Mouse (Mus musculus): Measurements from ENCODE around the gene Olfr522. TPM values are rescaled to one million over a fixed set of nuclear protein-coding genes. Genes with fewer than 3 reads are reported as not detected.

Olfr522 gene
- total RNA-seq, 2 experiments from 2014 or later: not detected

GRCm38 (mm10) chr7:140120484-140120883 lies 44.1 kb downstream of the Olfr522 start:
- no peak for DNase-seq
- intact Hi-C loops (cut with DNase I): no loop called here

GRCm38 (mm10) chr7:140116329-140117054 lies 48.1 kb downstream of the Olfr522 start, which contains the start of gene Echs1:
TSS of gene Echs1 (minus strand) at chr7:140116476.
- DNase-seq: peak; percentile 89 to 91
- intact Hi-C loops (cut with DNase I): no loop called here

GRCm38 (mm10) chr7:140115583-140116328 lies 48.8 kb downstream of the Olfr522 start, which contains the start of gene Paox:
TSS of gene Paox (plus strand) at chr7:140115799.
- DNase-seq: peak; percentile 47 to 63
- intact Hi-C loops (cut with DNase I): no loop called here

GRCm38 (mm10) chr7:140111943-140112342 lies 52.6 kb downstream of the Olfr522 start:
- intact Hi-C loops (cut with DNase I): no loop called here
- no peak for DNase-seq

Other genes with a start within 250 kb of the Olfr522 start
- gene Utf1, start 221.0 kb downstream of the Olfr522 start, total RNA-seq (2021): not detected
- gene 6430531B16Rik, start 186.0 kb downstream of the Olfr522 start, total RNA-seq (2021): not detected
- gene Adam8, start 172.2 kb downstream of the Olfr522 start, total RNA-seq (2021): under 1 TPM; 0.93 TPM
- 10 to 100 TPM; 10.3 to 10.7 TPM for gene Zfp511, start 128.4 kb downstream of the Olfr522 start, total RNA-seq (2021)
- gene Tubgcp2, start 128.1 kb downstream of the Olfr522 start, total RNA-seq (2021): 10 to 100 TPM; 27.4 to 29.4 TPM
- gene Msx3, start 115.7 kb downstream of the Olfr522 start, total RNA-seq (2021): not detected
- not detected for gene Caly, start 82.2 kb downstream of the Olfr522 start, total RNA-seq (2021)
- not detected for gene Prap1, start 71.4 kb downstream of the Olfr522 start, total RNA-seq (2021)
- gene Fuom, start 62.3 kb downstream of the Olfr522 start, total RNA-seq (2021): 10 to 100 TPM; 76.5 to 77.2 TPM
- gene Paox, start 49.0 kb downstream of the Olfr522 start, total RNA-seq (2021): 1 to 10 TPM; 3.6 to 3.9 TPM
- gene Echs1, start 48.3 kb downstream of the Olfr522 start, total RNA-seq (2021): 100 to 1,000 TPM; 298 to 315 TPM
- 10 to 100 TPM; 28.1 to 29.3 TPM for gene Mtg1, start 27.2 kb downstream of the Olfr522 start, total RNA-seq (2021)
- gene Sprn, start 9.9 kb downstream of the Olfr522 start, total RNA-seq (2021): under 1 TPM; 0.32 to 0.41 TPM
- gene Olfr523, start 8.5 kb upstream of the Olfr522 start, total RNA-seq (2021): not detected
- gene Olfr524, start 41.2 kb upstream of the Olfr522 start, total RNA-seq (2021): not detected
- not detected for gene Cd163l1, start 53.5 kb upstream of the Olfr522 start, total RNA-seq (2021)
- gene 5830411N06Rik, start 82.5 kb upstream of the Olfr522 start, total RNA-seq (2021): under 1 TPM in 1 of 2 experiments, not detected in 1; 0.10 TPM
- gene Olfr525, start 156.1 kb upstream of the Olfr522 start, total RNA-seq (2021): not detected
- not detected for gene Olfr527, start 169.3 kb upstream of the Olfr522 start, total RNA-seq (2021)
- not detected for gene Olfr60, start 196.9 kb upstream of the Olfr522 start, total RNA-seq (2021)
- not detected for gene Olfr530, start 211.6 kb upstream of the Olfr522 start, total RNA-seq (2021)
- gene Olfr531, start 238.2 kb upstream of the Olfr522 start, total RNA-seq (2021): not detected

All from heart, postnatal 14 days (tissue).